Mouse (Mus musculus) liver, postnatal 0 days (tissue): ENCODE results near the gene Rplp1. TPM values are rescaled to one million over a fixed set of nuclear protein-coding genes. Genes with fewer than 3 reads are reported as not detected.

Experiments
- ATAC-seq: fragments of 200-750 bp; cut with Nextera tagmentation; 2 replicates; pipeline ENCODE4 v1.8.0; 2017; ENCODE audit warnings: mild to moderate bottlenecking, moderate library complexity
- DNase-seq: peaks from one replicate; pipeline ENCODE4 v3.0.0-alpha.2; 2016
- H3K27ac ChIP-seq: fragments of 300-500 bp; sonication (generic); 2 replicates; pipeline ENCODE4 v1.5.1; 2014; ENCODE audit warnings: antibody characterized with exemption, moderate library complexity, mild to moderate bottlenecking, low read depth
- H3K27me3 ChIP-seq: fragments of 300-500 bp; sonication (generic); 2 replicates; pipeline ENCODE4 v1.6.1; 2014; ENCODE audit warnings: low read length, control low read depth, mixed read lengths; ENCODE audit not compliant: insufficient read depth
- H3K36me3 ChIP-seq: fragments of 300-500 bp; sonication (generic); replicated peaks from 2 replicates; pipeline ENCODE4 v1.6.1; 2014; ENCODE audit warnings: mild to moderate bottlenecking, control low read depth, low read length, moderate library complexity, mixed read lengths; ENCODE audit not compliant: insufficient read depth
- H3K4me1 ChIP-seq: fragments of 300-500 bp; sonication (generic); 2 replicates; pipeline ENCODE4 v1.6.1; 2014; ENCODE audit warnings: antibody characterized with exemption, mild to moderate bottlenecking, control low read depth; ENCODE audit not compliant: insufficient read depth
- H3K4me2 ChIP-seq: fragments of 300-500 bp; sonication (generic); 2 replicates; pipeline ENCODE4 v1.6.1; 2014; ENCODE audit warnings: low read depth, mild to moderate bottlenecking, low read length, moderate library complexity, mixed read lengths
- H3K4me3 ChIP-seq: fragments of 300-500 bp; sonication (generic); 2 replicates; pipeline ENCODE4 v1.5.1; 2014; ENCODE audit warnings: low read depth, low read length
- H3K9ac ChIP-seq: fragments of 300-500 bp; sonication (generic); replicated peaks from 2 replicates; pipeline ENCODE4 v1.6.1; 2014; ENCODE audit warnings: mild to moderate bottlenecking, moderate library complexity
- H3K9me3 ChIP-seq: fragments of 300-500 bp; sonication (generic); 2 replicates; pipeline ENCODE4 v1.6.1; 2016; ENCODE audit warnings: mild to moderate bottlenecking, control low read depth, low read length, mixed read lengths
- CTCF ChIP-seq: sonication (generic); IDR thresholded peaks from 2 replicates; pipeline ENCODE4 v1.5.1; 2016; ENCODE audit warnings: antibody characterized with exemption, low read depth
- EP300 ChIP-seq: IDR thresholded peaks from 2 replicates; pipeline ENCODE4 v1.6.1; 2016; ENCODE audit warnings: antibody characterized with exemption, low read depth, mild to moderate bottlenecking
- WGBS: fragments of 180-500 bp; shearing (Covaris S2); extraction: QIAGEN DNeasy Blood & Tissue Kit; methylation state at CpG from one replicate; pipeline ENCODE4 v1.1.7; 2014; ENCODE audit not compliant: insufficient replicate concordance; 5-methylcytosine and 5-hydroxymethylcytosine counted together
- polyA plus RNA-seq: library from polyadenylated mRNA; unstranded; fragments of >200 nt; fragmentation: Nextera tagmentation; extraction: Ambion mirVana; gene quantifications from 2 replicates; pipeline ENCODE4 v1.2.1, GENCODE M21; 2015

Gene Rplp1
- polyA plus RNA-seq, 1 experiment from 2014 or later, result 1,022 TPM

GRCm38 (mm10) chr9:61908832-61909407, 5.4 kb downstream of the Rplp1 start:
- Histone ChIP-seq H3K4me2 (no peak overlapping the region), H3K27ac (no peak overlapping the region), H3K4me1 (peaks cover 15% of the 10 kb centered on the region), H3K36me3 (peaks cover 18% of the 10 kb centered on the region), H3K4me3 (no peak overlapping the region), H3K9me3 (no peaks in the 10 kb centered on the region), H3K27me3 (no peaks in the 10 kb centered on the region), H3K9ac (no peak overlapping the region)
- no peak for ATAC-seq
- TF ChIP-seq EP300, result no peak
- no peak for TF ChIP-seq CTCF
- WGBS, result 84% methylated on average over 11 of the region's 11 CpGs
- no peak for DNase-seq

- Histone ChIP-seq H3K36me3 (peaks cover 18% of the 10 kb centered on the region), H3K27me3 (no peaks in the 10 kb centered on the region), H3K27ac (no peak overlapping the region), H3K9ac (no peak overlapping the region), H3K4me3 (no peak overlapping the region), H3K4me1 (peaks cover 14% of the 10 kb centered on the region), H3K9me3 (no peaks in the 10 kb centered on the region), H3K4me2 (no peak overlapping the region)
- TF ChIP-seq EP300 (no peak), CTCF (no peak)
- no peak for DNase-seq
- WGBS, result 67% methylated on average over 3 of the region's 3 CpGs
- no peak for ATAC-seq
Observed at GRCm38 (mm10) chr9:61908341-61908740, 6.0 kb downstream of the Rplp1 start.

GRCm38 (mm10) chr9:61907621-61908295, 6.6 kb downstream of the Rplp1 start:
- no peak for ATAC-seq
- TF ChIP-seq EP300 (no peak), CTCF (no peak)

GRCm38 (mm10) chr9:61906912-61907311, 7.4 kb downstream of the Rplp1 start:
- H3K4me3 ChIP-seq, result no peak overlapping the region
- peaks cover 7% of the 10 kb centered on the region for H3K36me3 ChIP-seq
- no peak overlapping the region for H3K9ac ChIP-seq
- H3K27me3 ChIP-seq, result no peaks in the 10 kb centered on the region
- DNase-seq (peak; percentile 74), ATAC-seq (no peak)
- H3K4me1 ChIP-seq, result peaks cover 7% of the 10 kb centered on the region; the same call in 1 of the 2 replicates
- H3K9me3 ChIP-seq, result no peaks in the 10 kb centered on the region
- TF ChIP-seq CTCF, result peak; percentile 82
- no peak for TF ChIP-seq EP300
- H3K27ac ChIP-seq, result no peak overlapping the region
- 54% methylated on average over 10 of the region's 10 CpGs for WGBS
- H3K4me2 ChIP-seq, result no peak overlapping the region

More at GRCm38 (mm10) chr9:61907621-61908295, 6.6 kb downstream of the Rplp1 start:
- Histone ChIP-seq H3K9ac (no peak overlapping the region), H3K4me1 (peaks cover 9% of the 10 kb centered on the region), H3K9me3 (no peaks in the 10 kb centered on the region), H3K27me3 (no peaks in the 10 kb centered on the region), H3K36me3 (peaks cover 15% of the 10 kb centered on the region), H3K4me2 (no peak overlapping the region), H3K27ac (no peak overlapping the region), H3K4me3 (no peak overlapping the region)
- DNase-seq, result no peak
- 59% methylated on average over 4 of the region's 4 CpGs for WGBS

- peaks cover 7% of the 10 kb centered on the region; the same call in 1 of the 2 replicates for H3K4me1 ChIP-seq
- DNase-seq, result no peak
- no peak for TF ChIP-seq EP300
- no peak for TF ChIP-seq CTCF
- WGBS, result 84% methylated on average over 5 of the region's 5 CpGs
- no peak for ATAC-seq
- no peaks in the 10 kb centered on the region for H3K27me3 ChIP-seq
- H3K9ac ChIP-seq, result no peak overlapping the region
- H3K9me3 ChIP-seq, result no peaks in the 10 kb centered on the region
- H3K4me2 ChIP-seq, result no peak overlapping the region
- no peak overlapping the region for H3K27ac ChIP-seq
- no peaks in the 10 kb centered on the region for H3K36me3 ChIP-seq
- no peak overlapping the region for H3K4me3 ChIP-seq
Observed at GRCm38 (mm10) chr9:61905576-61905975, 8.8 kb downstream of the Rplp1 start.

- Histone ChIP-seq H3K27me3 (peaks cover 4% of the 10 kb centered on the region; the same call in 1 of the 2 replicates), H3K4me2 (no peak overlapping the region), H3K9ac (no peak overlapping the region), H3K27ac (no peak overlapping the region), H3K36me3 (no peaks in the 10 kb centered on the region), H3K9me3 (no peaks in the 10 kb centered on the region), H3K4me1 (peaks cover 7% of the 10 kb centered on the region; the same call in 1 of the 2 replicates), H3K4me3 (no peak overlapping the region)
- no peak for TF ChIP-seq EP300
- no peak for TF ChIP-seq CTCF
- ATAC-seq (no peak), DNase-seq (no peak)
- 49% methylated on average over 7 of the region's 7 CpGs for WGBS
Observed at GRCm38 (mm10) chr9:61904201-61904600, 10.1 kb downstream of the Rplp1 start.
